Mouse (Mus musculus) heart, postnatal 0 days (tissue): ENCODE results near the gene Zfyve27. TPM values are rescaled to one million over a fixed set of nuclear protein-coding genes. Genes with fewer than 3 reads are reported as not detected.

Source experiments
- ATAC-seq: fragments of 200-750 bp; cut with Nextera tagmentation; 2 replicates; pipeline ENCODE4 v1.8.0; 2017; ENCODE audit warnings: low read depth, moderate number of reproducible peaks, moderate library complexity; ENCODE audit not compliant: insufficient read depth
- DNase-seq: peaks from one replicate; pipeline ENCODE4 v3.0.0-alpha.2; 2016; ENCODE audit warnings: low spot score
- H3K27ac ChIP-seq: fragments of 300-500 bp; sonication (generic); 2 replicates; pipeline ENCODE4 v1.5.1; 2014; ENCODE audit warnings: low read depth, mild to moderate bottlenecking
- H3K27me3 ChIP-seq: fragments of 300-500 bp; sonication (generic); 2 replicates; pipeline ENCODE4 v1.6.1; 2014; ENCODE audit warnings: low read length, mixed read lengths; ENCODE audit not compliant: control insufficient read depth, insufficient read depth
- H3K36me3 ChIP-seq: fragments of 300-500 bp; sonication (generic); replicated peaks from 2 replicates; pipeline ENCODE4 v1.6.1; 2014; ENCODE audit warnings: low read length, mixed read lengths; ENCODE audit not compliant: control insufficient read depth, insufficient read depth
- H3K4me1 ChIP-seq: fragments of 300-500 bp; sonication (generic); 2 replicates; pipeline ENCODE4 v1.6.1; 2014; ENCODE audit warnings: antibody characterized with exemption; ENCODE audit not compliant: control insufficient read depth, insufficient read depth
- H3K4me2 ChIP-seq: fragments of 300-500 bp; sonication (generic); 2 replicates; pipeline ENCODE4 v1.6.1; 2014; ENCODE audit warnings: low read depth, mild to moderate bottlenecking, low read length, moderate library complexity
- H3K4me3 ChIP-seq: fragments of 300-500 bp; sonication (generic); 2 replicates; pipeline ENCODE4 v1.5.1; 2014; ENCODE audit warnings: low read depth, low read length
- H3K9ac ChIP-seq: fragments of 300-500 bp; sonication (generic); replicated peaks from 2 replicates; pipeline ENCODE4 v1.6.1; 2014; ENCODE audit warnings: low read depth, low read length, mixed read lengths
- H3K9me3 ChIP-seq: fragments of 300-500 bp; sonication (generic); replicated peaks from 2 replicates; pipeline ENCODE4 v1.6.1; 2016; ENCODE audit warnings: low read length; ENCODE audit not compliant: control insufficient read depth
- CTCF ChIP-seq: IDR thresholded peaks from 2 replicates; pipeline ENCODE4 v1.5.1; 2016; ENCODE audit warnings: antibody characterized with exemption, control low read depth, low read depth
- EP300 ChIP-seq: IDR thresholded peaks from 2 replicates; pipeline ENCODE4 v1.6.1; 2016; ENCODE audit warnings: antibody characterized with exemption, low read depth
- WGBS: fragments of 180-500 bp; shearing (Covaris S2); extraction: QIAGEN DNeasy Blood & Tissue Kit; methylation state at CpG from one replicate; pipeline ENCODE4 v1.1.7; 2014; 5-methylcytosine and 5-hydroxymethylcytosine counted together
- polyA plus RNA-seq: library from polyadenylated mRNA; unstranded; fragments of >200 nt; fragmentation: Nextera tagmentation; extraction: Ambion mirVana; gene quantifications from 2 replicates; pipeline ENCODE4 v1.2.1, GENCODE M21; 2015
- total RNA-seq: library from RNA; depleted of rRNA; stranded (reverse); fragments of >200 nt; gene quantifications from 2 replicates; pipeline ENCODE4 v1.2.3, GENCODE M21; 2014; ENCODE audit warnings: low replicate concordance

The Zfyve27 gene
- total and polyA plus RNA-seq, 2 experiments from 2014 or later: 18.3 to 27.2 TPM

DNA sequence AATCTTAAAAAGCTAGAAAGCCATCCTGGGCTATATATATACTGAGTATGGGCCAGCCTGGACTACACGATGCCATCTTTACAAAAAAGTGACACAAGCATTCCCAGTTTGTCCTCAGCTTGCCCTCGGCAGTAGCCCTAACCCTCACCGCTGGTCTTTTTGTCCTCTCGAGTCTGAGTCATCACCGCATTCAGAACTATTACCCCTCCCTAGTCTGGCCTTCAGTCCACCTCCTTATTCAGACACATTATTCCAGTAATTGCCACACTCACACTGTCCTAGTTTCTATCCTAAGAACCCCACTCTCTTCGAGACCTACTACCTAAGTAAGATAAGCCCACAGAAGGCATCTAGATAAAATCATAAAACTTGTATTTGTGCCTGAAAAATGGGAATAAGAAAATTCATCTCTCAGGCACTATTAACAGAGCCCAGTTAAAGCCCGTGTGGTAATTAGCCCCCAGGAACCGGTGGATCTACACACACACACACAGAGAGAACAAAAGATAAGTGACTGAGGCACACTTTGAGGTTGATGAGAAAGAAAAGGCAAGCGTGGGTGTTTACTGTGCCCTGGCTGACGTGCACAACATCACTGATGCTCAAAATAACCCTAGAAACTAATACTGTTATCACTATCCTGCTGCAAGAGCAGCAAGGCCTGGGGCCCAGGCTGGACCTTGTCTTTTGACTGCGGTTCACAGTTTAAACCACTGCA is 38.1 kb upstream of the Zfyve27 start:
- Histone ChIP-seq H3K4me1 (peaks cover 9% of the 10 kb centered on the region; the same call in 1 of the 2 replicates), H3K4me3 (no peak overlapping the region)
- WGBS: 60% methylated on average over 11 of the region's 11 CpGs

DNA sequence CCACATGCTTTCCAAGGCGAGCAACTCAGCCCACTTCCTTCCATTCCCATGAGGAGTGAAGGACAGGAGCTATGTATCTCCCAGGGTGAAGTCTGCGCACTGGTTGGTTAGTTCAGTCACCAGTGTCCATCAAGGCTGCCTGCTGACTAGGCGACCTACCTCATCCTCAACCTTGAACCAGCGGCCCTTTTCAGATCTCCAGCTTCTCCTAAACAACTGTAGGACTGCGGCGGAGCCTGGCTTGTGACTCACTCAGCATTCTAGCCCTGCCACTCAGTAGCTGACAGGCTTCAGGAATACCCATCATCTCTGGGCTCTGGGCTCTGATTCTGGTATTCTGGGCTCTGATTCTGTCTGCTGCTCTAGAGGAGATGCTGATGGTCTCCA is 37.5 kb upstream of the Zfyve27 start:
- Histone ChIP-seq H3K9me3 (no peaks in the 10 kb centered on the region), H3K4me3 (no peak overlapping the region), H3K27me3 (no peaks in the 10 kb centered on the region), H3K36me3 (peaks cover 30% of the 10 kb centered on the region), H3K27ac (no peak overlapping the region), H3K9ac (no peak overlapping the region), H3K4me1 (peaks cover 9% of the 10 kb centered on the region; the same call in 1 of the 2 replicates), H3K4me2 (no peak overlapping the region)
- ATAC-seq (no peak), DNase-seq (no peak)
- WGBS: 78% methylated on average over 6 of the region's 6 CpGs
- no peak for TF ChIP-seq CTCF
- no peak for TF ChIP-seq EP300

More for the DNA sequence above, 38.1 kb upstream of the Zfyve27 start:
- Histone ChIP-seq H3K4me2 (no peak overlapping the region), H3K36me3 (peaks cover 35% of the 10 kb centered on the region), H3K9me3 (no peaks in the 10 kb centered on the region), H3K27me3 (no peaks in the 10 kb centered on the region), H3K9ac (no peak overlapping the region), H3K27ac (no peak overlapping the region)
- TF ChIP-seq EP300 (no peak), CTCF (no peak)
- ATAC-seq (no peak), DNase-seq (no peak)

DNA sequence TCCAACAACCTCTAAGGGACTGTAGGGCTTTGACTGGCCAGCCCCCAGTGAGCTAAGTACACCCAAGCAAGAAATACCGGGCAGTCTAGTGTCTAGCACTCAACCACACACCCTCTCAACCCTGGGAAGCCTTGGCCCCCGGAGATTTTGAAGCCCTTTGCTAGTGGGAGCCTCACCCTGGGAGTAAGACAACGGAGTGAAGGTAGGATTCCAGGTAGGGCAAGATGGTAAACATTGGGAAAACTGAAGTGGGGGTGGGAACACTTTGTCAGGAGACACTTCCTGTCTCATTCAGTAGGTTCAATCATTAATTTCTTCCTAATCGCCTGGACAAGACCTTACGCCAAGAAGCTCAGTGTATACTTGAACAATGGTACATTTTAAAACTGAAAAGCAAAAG is 36.7 kb upstream of the Zfyve27 start:
- 79% methylated on average over 5 of the region's 5 CpGs for WGBS
- Histone ChIP-seq H3K4me3 (no peak overlapping the region), H3K4me1 (peaks cover 9% of the 10 kb centered on the region; the same call in 1 of the 2 replicates), H3K9ac (no peak overlapping the region), H3K27me3 (no peaks in the 10 kb centered on the region), H3K27ac (no peak overlapping the region), H3K4me2 (no peak overlapping the region), H3K36me3 (peaks cover 23% of the 10 kb centered on the region), H3K9me3 (no peaks in the 10 kb centered on the region)
- ATAC-seq: no peak
- no peak for DNase-seq
- no peak for TF ChIP-seq CTCF
- no peak for TF ChIP-seq EP300

DNA sequence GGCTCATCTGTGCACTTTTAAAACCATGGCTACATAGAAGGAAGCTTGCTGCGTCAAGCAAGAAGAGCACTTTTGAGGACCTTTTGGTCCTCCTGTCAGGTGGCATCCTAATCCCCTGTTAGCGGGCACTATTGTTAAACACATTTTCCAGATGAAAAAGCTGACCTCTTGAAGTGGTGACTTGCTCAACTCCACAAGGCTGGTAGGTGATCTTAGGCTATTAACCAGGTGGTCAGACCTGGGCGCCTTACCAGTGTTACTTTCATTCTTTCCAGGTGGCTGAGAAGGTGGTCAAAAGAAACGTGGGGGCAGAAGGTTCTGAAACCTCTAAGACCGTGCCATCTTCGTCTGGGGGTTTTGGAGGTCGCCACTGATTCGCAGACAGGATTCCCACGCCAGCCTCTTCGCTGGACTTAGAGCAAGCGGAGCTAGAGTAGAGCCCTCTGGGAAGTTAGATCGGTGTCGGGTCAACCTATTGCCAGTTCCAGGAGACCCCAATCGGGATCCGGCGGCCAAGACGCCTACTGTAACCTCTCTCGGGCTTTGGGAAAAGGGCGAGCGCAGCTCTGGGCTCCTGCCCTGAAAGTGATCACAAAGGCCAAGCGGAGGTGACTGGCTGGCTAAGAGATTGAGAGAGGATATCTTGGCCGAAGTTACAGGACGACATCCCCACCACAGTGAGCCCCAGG is 35.6 kb upstream of the Zfyve27 start:
- H3K36me3 ChIP-seq: peaks cover 17% of the 10 kb centered on the region
- no peaks in the 10 kb centered on the region for H3K9me3 ChIP-seq
- H3K4me1 ChIP-seq: peaks cover 9% of the 10 kb centered on the region; the same call in 1 of the 2 replicates
- peak overlapping the region; percentile 62 for H3K4me3 ChIP-seq
- ATAC-seq (no peak), DNase-seq (no peak)
- H3K9ac ChIP-seq: peak overlapping the region; percentile 68
- peak overlapping the region; percentile 87 for H3K27ac ChIP-seq
- TF ChIP-seq CTCF (no peak), EP300 (no peak)
- 6% methylated on average over 23 of the region's 23 CpGs for WGBS
- H3K27me3 ChIP-seq: no peaks in the 10 kb centered on the region
- peak overlapping the region; percentile 90 for H3K4me2 ChIP-seq

DNA sequence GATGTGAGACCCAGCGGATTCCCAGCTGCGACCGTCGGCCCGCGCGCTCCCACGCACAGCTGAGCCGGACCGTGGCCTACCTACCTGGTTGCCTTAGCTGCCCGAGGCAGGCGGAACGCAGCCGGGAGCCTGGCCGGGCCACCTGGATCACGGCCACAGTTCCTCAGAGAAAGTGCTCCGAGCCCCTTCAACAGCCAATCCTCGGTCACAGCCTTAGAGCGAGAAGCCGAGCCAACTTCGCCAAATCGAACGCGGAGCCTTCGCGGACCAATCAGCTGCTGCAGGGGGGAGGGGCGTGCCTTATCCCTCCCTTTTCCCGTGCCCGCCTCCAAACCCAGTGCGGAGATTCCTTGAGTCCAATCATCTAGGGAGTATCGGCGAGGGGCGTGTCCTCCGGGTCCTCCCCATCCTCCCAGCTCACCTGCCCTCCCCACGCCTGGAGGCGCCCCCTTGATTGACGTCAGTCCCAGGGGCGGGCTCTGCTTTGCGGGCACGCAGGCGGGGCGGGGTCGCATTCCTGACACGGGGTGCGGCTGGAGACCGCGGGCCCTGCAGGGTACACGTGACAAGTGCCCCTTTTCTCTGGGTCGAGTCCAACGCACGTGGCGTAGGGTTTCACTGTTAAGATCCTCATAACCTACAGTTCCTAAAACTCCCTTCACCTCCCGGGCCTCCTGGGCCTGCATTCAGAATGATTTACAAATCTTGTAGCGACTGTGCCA is 34.8 kb upstream of the Zfyve27 start, which contains the start of gene Avpi1:
Gene Avpi1, minus strand, starts transcription at position 273 of the 722 bp plus-strand sequence.
- no peaks in the 10 kb centered on the region for H3K27me3 ChIP-seq
- TF ChIP-seq CTCF (no peak), EP300 (peak; percentile 58; the same call in 1 of the 2 replicates)
- peak within 1 kb of the TSS; percentile 87 for H3K27ac ChIP-seq
- H3K4me3 ChIP-seq: peak within 1 kb of the TSS; percentile 62
- H3K9me3 ChIP-seq: no peaks in the 10 kb centered on the region
- peaks cover 9% of the 10 kb centered on the region; the same call in 1 of the 2 replicates for H3K36me3 ChIP-seq
- ATAC-seq (peak; percentile 98), DNase-seq (peak; percentile 99)
- under 1% methylated on average over 54 of the region's 54 CpGs for WGBS
- peak within 1 kb of the TSS; percentile 90 for H3K4me2 ChIP-seq
- peak within 1 kb of the TSS; percentile 68 for H3K9ac ChIP-seq
- H3K4me1 ChIP-seq: peaks cover 9% of the 10 kb centered on the region; the same call in 1 of the 2 replicates
